Mouse (Mus musculus) ovary, postnatal 36 days (tissue): Measurements from ENCODE around the gene Dapp1.
"Not testable (repeated sequence)": the region's sequence is repeated elsewhere in the genome, so short reads cannot be mapped to it uniquely, and the experiment has no call there.

Experiments
- DNase-seq: peaks from one replicate; pipeline ENCODE4 v3.0.0; 2022; ENCODE audit warnings: low spot score, mixed read lengths

Gene Dapp1

GRCm38 (mm10) chr3:137954256-137954916 lies 27.0 kb downstream of the Dapp1 start:
- no peak for DNase-seq

GRCm38 (mm10) chr3:137952914-137953880 lies 28.1 kb downstream of the Dapp1 start:
- DNase-seq: no peak

- DNase-seq: peak; percentile 25
Measured at GRCm38 (mm10) chr3:137952225-137952913, 29.0 kb downstream of the Dapp1 start.

- DNase-seq: no peak
Measured at GRCm38 (mm10) chr3:137951819-137952218, 29.5 kb downstream of the Dapp1 start.

- DNase-seq: not testable (repeated sequence)
Measured at GRCm38 (mm10) chr3:137951302-137951701, 30.0 kb downstream of the Dapp1 start.

- no peak for DNase-seq
Measured at GRCm38 (mm10) chr3:137950191-137950885, 31.0 kb downstream of the Dapp1 start.

GRCm38 (mm10) chr3:137947525-137947924 lies 33.8 kb downstream of the Dapp1 start:
- DNase-seq: no peak

- DNase-seq: no peak
Measured at GRCm38 (mm10) chr3:137946827-137947226, 34.5 kb downstream of the Dapp1 start.

- no peak for DNase-seq
Measured at GRCm38 (mm10) chr3:137943737-137944154, 37.6 kb downstream of the Dapp1 start.

GRCm38 (mm10) chr3:137942098-137942622 lies 39.2 kb downstream of the Dapp1 start:
- DNase-seq: no peak

- DNase-seq: no peak
Measured at GRCm38 (mm10) chr3:137941555-137941954, 39.8 kb downstream of the Dapp1 start.

GRCm38 (mm10) chr3:137940757-137941156 lies 40.6 kb downstream of the Dapp1 start:
- peak; percentile 49 for DNase-seq

- peak; percentile 62 for DNase-seq
Measured at GRCm38 (mm10) chr3:137938608-137939007, 42.7 kb downstream of the Dapp1 start.

- DNase-seq: no peak
Measured at GRCm38 (mm10) chr3:137936541-137936940, 44.8 kb downstream of the Dapp1 start.

GRCm38 (mm10) chr3:137935570-137936525 lies 45.5 kb downstream of the Dapp1 start:
- DNase-seq: no peak

- no peak for DNase-seq
Measured at GRCm38 (mm10) chr3:137933986-137934385, 47.4 kb downstream of the Dapp1 start.

- no peak for DNase-seq
Measured at GRCm38 (mm10) chr3:137932748-137933147, 48.6 kb downstream of the Dapp1 start.

GRCm38 (mm10) chr3:137929940-137930339 lies 51.4 kb downstream of the Dapp1 start:
- DNase-seq: no peak

GRCm38 (mm10) chr3:137927010-137927409 lies 54.3 kb downstream of the Dapp1 start:
- DNase-seq: no peak

GRCm38 (mm10) chr3:137920594-137920993 lies 60.8 kb downstream of the Dapp1 start:
- DNase-seq: no peak
